Mouse (Mus musculus) stomach, postnatal 0 days (tissue): ENCODE data around the gene Cers3.

Source experiments
- CTCF ChIP-seq: IDR thresholded peaks from 2 replicates; pipeline ENCODE4 v1.5.1; 2016; ENCODE audit warnings: antibody characterized with exemption, low read depth, mild to moderate bottlenecking, moderate library complexity
- EP300 ChIP-seq: optimal IDR thresholded peaks from 2 replicates; pipeline ENCODE3; 2016; ENCODE audit warnings: antibody characterized with exemption

DNA sequence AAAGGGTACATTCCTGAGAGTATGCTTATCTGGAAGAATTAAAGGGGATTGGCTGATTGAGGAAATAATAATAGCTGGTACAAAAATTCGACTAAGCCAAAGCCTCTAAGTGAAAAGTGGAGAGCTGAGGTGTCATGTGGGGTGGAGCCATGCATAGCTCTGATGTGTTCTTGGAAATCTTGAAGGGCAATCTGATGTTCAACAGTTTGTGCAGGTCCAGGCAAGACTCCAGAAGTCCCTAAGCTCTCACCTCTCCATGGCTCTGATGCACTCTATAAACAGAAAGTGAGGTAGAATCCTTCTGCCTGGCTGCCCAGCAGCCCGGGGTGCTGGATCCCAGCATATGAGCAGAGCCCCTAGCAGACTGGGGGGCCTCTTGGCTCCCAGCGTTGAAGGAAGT is 27.4 kb downstream of the Cers3 start:
- TF ChIP-seq EP300 (no peak), CTCF (no peak)
